Mouse (Mus musculus) ES-E14 (cell line): ENCODE data around the gene Man2a1. TPM values are rescaled to one million over a fixed set of nuclear protein-coding genes. Genes with fewer than 3 reads are reported as not detected.

Experiments
- DNase-seq: peaks from one replicate; pipeline ENCODE4 v3.0.0-alpha.2; 2013; ENCODE audit warnings: low read depth, low spot score
- H3K27ac ChIP-seq: 2 replicates; pipeline ENCODE4 v1.5.1; 2012; ENCODE audit warnings: low read depth, mild to moderate bottlenecking, low read length, moderate library complexity, mixed read lengths; ENCODE audit not compliant: poor library complexity, insufficient read depth, severe bottlenecking
- H3K36me3 ChIP-seq: 2 replicates; pipeline ENCODE4 v1.6.1; 2012; ENCODE audit warnings: mild to moderate bottlenecking, low read length, moderate library complexity, mixed read lengths; ENCODE audit not compliant: control insufficient read depth, poor library complexity, insufficient read depth, severe bottlenecking
- H3K4me1 ChIP-seq, 2 experiments: fragments of 150-350 bp in 1 of 2; sonication (generic) in 1 of 2; 2 replicates each; pipeline ENCODE4 v1.6.1; 2012; ENCODE audit warnings: low read length in 2 of 2, mild to moderate bottlenecking in 1 of 2, mixed read lengths in 1 of 2; ENCODE audit not compliant: control insufficient read depth in 2 of 2, insufficient read depth in 2 of 2, poor library complexity in 1 of 2
- H3K4me3 ChIP-seq, 2 experiments: fragments of 150-350 bp in 1 of 2; sonication (generic) in 1 of 2; 2 replicates each; pipeline ENCODE4 v1.5.1; 2012; ENCODE audit warnings: low read length in 2 of 2, low read depth in 1 of 2, mild to moderate bottlenecking in 1 of 2, mixed read lengths in 1 of 2; ENCODE audit not compliant: insufficient read depth in 1 of 2, poor library complexity in 1 of 2, severe bottlenecking in 1 of 2
- H3K9ac ChIP-seq: 2 replicates; pipeline ENCODE4 v1.6.1; 2012; ENCODE audit warnings: low read depth, mild to moderate bottlenecking, low read length, mixed read lengths; ENCODE audit not compliant: poor library complexity, insufficient read depth, severe bottlenecking
- H3K9me3 ChIP-seq: fragments of 150-350 bp; sonication (generic); 2 replicates; pipeline ENCODE4 v1.6.1; 2012; ENCODE audit warnings: low read depth, mild to moderate bottlenecking, low read length; ENCODE audit not compliant: control insufficient read depth, insufficient read depth
- CHD2 ChIP-seq: IDR thresholded peaks from 2 replicates; pipeline ENCODE4 v1.6.1; 2014; ENCODE audit warnings: mild to moderate bottlenecking, low read depth, low read length, inconsistent platforms
- HCFC1 ChIP-seq: IDR thresholded peaks from 2 replicates; pipeline ENCODE4 v1.6.1; 2012; ENCODE audit warnings: low read length, inconsistent platforms, borderline replicate concordance; ENCODE audit not compliant: insufficient read depth
- MAFK ChIP-seq: IDR thresholded peaks from 2 replicates; pipeline ENCODE4 v1.6.1; 2014; ENCODE audit warnings: mild to moderate bottlenecking, low read depth, low read length, inconsistent platforms; ENCODE audit not compliant: insufficient read depth
- ZC3H11A ChIP-seq: IDR thresholded peaks from 2 replicates; pipeline ENCODE4 v1.6.1; 2012; ENCODE audit warnings: low read depth, mild to moderate bottlenecking, inconsistent platforms, low read length, borderline replicate concordance
- ZNF384 ChIP-seq: IDR thresholded peaks from 2 replicates; pipeline ENCODE4 v1.6.1; 2012; ENCODE audit warnings: low read depth, low read length, inconsistent platforms
- in situ Hi-C, 2 experiments: fragments of 600-800 bp; cut with MboI; formaldehyde crosslinking; loops; one replicate each; pipeline ENCODE4 v1.15.1; 2025; ENCODE audit warnings: low sequenced_read_pairs in 2 of 2, inconsistent platforms in 1 of 2; ENCODE audit not compliant: unreplicated experiment in 2 of 2
- total RNA-seq: library from RNA; depleted of rRNA; stranded (reverse); fragments of 300-350 nt; gene quantifications from 2 replicates; pipeline ENCODE4 v1.2.3, GENCODE M21; 2012

The Man2a1 gene
- total RNA-seq, 1 experiment, result 42.7 TPM

DNA sequence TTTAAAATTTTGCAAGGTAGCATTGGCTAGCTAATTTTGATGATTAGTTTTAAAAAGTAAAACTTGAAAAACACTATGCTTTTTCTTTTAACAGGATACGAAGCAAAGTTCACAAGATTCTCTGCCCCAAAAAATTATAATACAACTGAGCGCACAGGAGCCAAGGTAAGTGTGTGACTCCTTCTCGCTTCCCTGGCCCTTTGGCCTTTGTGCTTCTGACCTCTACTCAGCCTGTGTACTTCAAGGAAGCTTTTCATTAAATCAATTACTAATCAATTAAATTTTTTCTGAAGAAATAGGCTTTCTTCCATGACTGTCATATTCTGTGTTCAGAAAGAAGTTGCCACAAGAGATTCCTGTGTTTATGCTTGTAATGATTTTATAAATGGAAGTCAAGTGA is 80.9 kb downstream of the Man2a1 start:
- no peaks in the 10 kb centered on the region for H3K4me1 ChIP-seq
- no peak overlapping the region for H3K4me3 ChIP-seq
- no peak for DNase-seq
- H3K9ac ChIP-seq, result no peak overlapping the region
- no peak for TF ChIP-seq ZNF384
- TF ChIP-seq ZC3H11A, result no peak
- TF ChIP-seq HCFC1, result no peak
- no peak for TF ChIP-seq CHD2
- no peak for TF ChIP-seq MAFK
- H3K9me3 ChIP-seq, result no peaks in the 10 kb centered on the region
- in situ Hi-C loops, result no loop called here
- no peak overlapping the region for H3K27ac ChIP-seq
- peaks cover 2% of the 10 kb centered on the region; the same call in 1 of the 2 replicates for H3K36me3 ChIP-seq

DNA sequence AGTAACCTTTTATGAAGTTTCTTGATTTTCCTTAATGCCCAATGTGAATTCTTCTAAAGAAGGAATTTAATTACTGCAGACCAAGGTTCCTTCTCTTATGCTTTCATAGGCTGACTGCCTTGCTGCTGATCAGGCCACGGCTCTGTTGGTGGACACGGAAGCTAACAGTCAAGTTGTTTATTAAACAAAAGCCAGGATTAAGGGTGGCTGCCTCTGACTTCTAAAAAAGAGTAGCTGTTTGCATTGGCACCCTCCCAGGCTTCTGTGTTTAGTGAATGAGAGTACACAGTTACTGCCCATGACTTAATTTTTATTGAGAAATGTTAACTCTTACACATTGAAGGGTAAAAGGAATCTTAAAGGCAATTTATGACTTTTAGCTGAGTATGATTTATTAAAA is 81.4 kb downstream of the Man2a1 start:
- in situ Hi-C loops, result no loop called here
- H3K9me3 ChIP-seq, result no peaks in the 10 kb centered on the region
- no peaks in the 10 kb centered on the region for H3K4me1 ChIP-seq
- no peak for TF ChIP-seq ZC3H11A
- TF ChIP-seq CHD2, result no peak
- TF ChIP-seq MAFK, result no peak
- no peak for TF ChIP-seq HCFC1
- TF ChIP-seq ZNF384, result no peak
- H3K27ac ChIP-seq, result no peak overlapping the region
- H3K9ac ChIP-seq, result no peak overlapping the region
- peaks cover 2% of the 10 kb centered on the region; the same call in 1 of the 2 replicates for H3K36me3 ChIP-seq
- H3K4me3 ChIP-seq, result no peak overlapping the region
- DNase-seq, result no peak

DNA sequence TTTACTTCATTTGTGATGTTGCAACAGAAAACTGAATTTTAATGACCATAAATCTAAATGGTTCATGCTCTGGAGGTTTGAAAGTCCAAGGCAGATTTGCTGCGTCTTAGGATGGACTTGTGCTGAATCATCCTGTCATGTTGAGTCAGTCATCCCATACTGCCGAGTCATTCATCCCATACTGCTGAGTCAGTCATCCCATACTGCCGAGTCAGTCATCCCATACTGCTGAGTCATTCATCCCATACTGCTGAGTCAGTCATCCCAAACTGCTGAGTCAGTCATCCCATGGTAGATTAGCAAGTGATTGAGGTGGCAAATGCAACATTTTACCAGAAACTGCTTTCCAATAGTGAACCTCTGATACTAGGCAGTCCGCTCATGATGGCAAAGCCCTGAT is 83.6 kb downstream of the Man2a1 start:
- peak overlapping the region; percentile 73 for H3K27ac ChIP-seq
- no peak for TF ChIP-seq CHD2
- TF ChIP-seq MAFK, result peak; percentile 100
- no peak for TF ChIP-seq HCFC1
- DNase-seq, result no peak
- in situ Hi-C loops, result no loop called here
- H3K9me3 ChIP-seq, result no peaks in the 10 kb centered on the region
- H3K4me3 ChIP-seq, result no peak overlapping the region
- H3K36me3 ChIP-seq, result peaks cover 2% of the 10 kb centered on the region; the same call in 1 of the 2 replicates
- no peak overlapping the region for H3K9ac ChIP-seq
- no peaks in the 10 kb centered on the region for H3K4me1 ChIP-seq

- peaks cover 2% of the 10 kb centered on the region; the same call in 1 of the 2 replicates for H3K36me3 ChIP-seq
- no peaks in the 10 kb centered on the region for H3K9me3 ChIP-seq
- no peak overlapping the region for H3K9ac ChIP-seq
- in situ Hi-C loops, result no loop called here
- H3K27ac ChIP-seq, result no peak overlapping the region
- no peak overlapping the region for H3K4me3 ChIP-seq
- DNase-seq, result no peak
- no peak for TF ChIP-seq ZC3H11A
- TF ChIP-seq ZNF384, result no peak
- no peak for TF ChIP-seq MAFK
- no peak for TF ChIP-seq HCFC1
- TF ChIP-seq CHD2, result no peak
- no peaks in the 10 kb centered on the region for H3K4me1 ChIP-seq
These were observed 84.8 kb downstream of the Man2a1 start for GRCm38 (mm10) chr17:64685216-64685903.

DNA sequence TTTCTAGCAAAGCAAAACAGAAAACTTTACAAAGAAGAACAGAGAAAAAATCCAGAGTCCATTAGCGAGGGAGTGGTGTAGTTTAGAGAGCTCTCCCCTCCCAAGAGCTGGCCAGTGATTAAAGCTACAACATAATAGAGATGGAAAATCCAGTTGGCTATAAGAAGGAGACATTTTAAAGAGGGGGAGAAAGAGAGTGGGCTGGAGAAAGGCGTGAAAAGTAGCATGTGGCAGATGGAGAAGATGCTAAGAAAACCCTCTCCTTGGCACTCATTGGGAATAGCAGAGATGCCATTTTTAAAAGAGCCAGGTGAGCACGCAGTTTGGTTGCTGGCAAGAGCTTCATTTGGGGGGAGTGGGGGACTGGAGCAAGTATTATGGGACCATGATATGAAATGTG is 89.1 kb downstream of the Man2a1 start:
- H3K36me3 ChIP-seq, result no peaks in the 10 kb centered on the region
- in situ Hi-C loops, result no loop called here
- no peak for DNase-seq
- no peak overlapping the region for H3K9ac ChIP-seq
- TF ChIP-seq MAFK (no peak), ZC3H11A (no peak), HCFC1 (no peak), CHD2 (no peak), ZNF384 (no peak)
- no peaks in the 10 kb centered on the region for H3K4me1 ChIP-seq
- no peak overlapping the region for H3K4me3 ChIP-seq
- H3K9me3 ChIP-seq, result no peaks in the 10 kb centered on the region
- H3K27ac ChIP-seq, result no peak overlapping the region
